Mouse (Mus musculus) myocyte (in vitro differentiated cells): ENCODE measurements around the gene Myct1. TPM values are rescaled to one million over a fixed set of nuclear protein-coding genes. Genes with fewer than 3 reads are reported as not detected.

ENCODE experiments used
- H3K27me3 ChIP-seq: one replicate; pipeline ENCODE4 v1.6.1; 2011; ENCODE audit not compliant: control insufficient read depth, insufficient read depth, insufficient read length
- H3K36me3 ChIP-seq: one replicate; pipeline ENCODE4 v1.6.1; 2011; ENCODE audit not compliant: control insufficient read depth, insufficient read depth
- H3K4me2 ChIP-seq: one replicate; pipeline ENCODE4 v1.6.1; 2011; ENCODE audit warnings: low read depth, control low read depth
- H3K4me3 ChIP-seq: one replicate; pipeline ENCODE4 v1.5.1; 2011; ENCODE audit warnings: mild to moderate bottlenecking, control low read depth, moderate library complexity
- H3K79me2 ChIP-seq: one replicate; pipeline ENCODE4 v1.6.1; 2011; ENCODE audit not compliant: control insufficient read depth, insufficient read depth
- H3ac ChIP-seq: one replicate; pipeline ENCODE4 v1.6.1; 2011; ENCODE audit not compliant: control insufficient read depth, insufficient read length
- CEBPB ChIP-seq: IDR thresholded peaks from 2 replicates; pipeline ENCODE4 v1.6.1; 2011; ENCODE audit warnings: mild to moderate bottlenecking, moderate library complexity; ENCODE audit not compliant: poor library complexity, insufficient read depth, severe bottlenecking
- E2F4 ChIP-seq: IDR thresholded peaks from one replicate; pipeline ENCODE4 v1.6.1; 2011; ENCODE audit warnings: mild to moderate bottlenecking, control low read depth, moderate library complexity; ENCODE audit not compliant: insufficient read depth
- MAX ChIP-seq: IDR thresholded peaks from one replicate; pipeline ENCODE4 v1.6.1; 2011; ENCODE audit warnings: low read depth, mild to moderate bottlenecking, control low read depth
- MYOD1 ChIP-seq, 3 experiments: IDR thresholded peaks; one replicate each; pipeline ENCODE4 v1.6.1; 2011; ENCODE audit warnings: control low read depth in 2 of 3, low read depth in 2 of 3, mild to moderate bottlenecking in 2 of 3, moderate library complexity in 1 of 3; ENCODE audit not compliant: insufficient read length in 2 of 3, control insufficient read depth in 1 of 3
- MYOG ChIP-seq, 3 experiments: IDR thresholded peaks; one replicate each; pipeline ENCODE4 v1.6.1; 2011; ENCODE audit warnings: control low read depth in 2 of 3, low read depth in 2 of 3, mild to moderate bottlenecking in 2 of 3; ENCODE audit not compliant: insufficient read length in 2 of 3, control insufficient read depth in 1 of 3, insufficient read depth in 1 of 3
- POLR2A ChIP-seq: IDR thresholded peaks from one replicate; pipeline ENCODE4 v1.6.1; 2011; ENCODE audit warnings: low read depth, mild to moderate bottlenecking, control low read depth, moderate library complexity; ENCODE audit not compliant: insufficient read length
- POLR2AphosphoS2 ChIP-seq: IDR thresholded peaks from one replicate; pipeline ENCODE4 v1.6.1; 2011; ENCODE audit warnings: low read depth, control low read depth; ENCODE audit not compliant: insufficient read length
- REST ChIP-seq: IDR thresholded peaks from one replicate; pipeline ENCODE4 v1.6.1; 2011; ENCODE audit warnings: mild to moderate bottlenecking, control low read depth, moderate library complexity; ENCODE audit not compliant: insufficient read depth, insufficient read length
- SRF ChIP-seq: IDR thresholded peaks from one replicate; pipeline ENCODE4 v1.6.1; 2011; ENCODE audit warnings: low read depth; ENCODE audit not compliant: control insufficient read depth, insufficient read length
- TCF12 ChIP-seq: IDR thresholded peaks from one replicate; pipeline ENCODE4 v1.6.1; 2011; ENCODE audit warnings: mild to moderate bottlenecking, control low read depth; ENCODE audit not compliant: poor library complexity, insufficient read depth, severe bottlenecking
- TCF3 ChIP-seq: IDR thresholded peaks from one replicate; pipeline ENCODE4 v1.6.1; 2011; ENCODE audit warnings: low read depth, control low read depth; ENCODE audit not compliant: insufficient read length
- USF1 ChIP-seq: IDR thresholded peaks from one replicate; pipeline ENCODE4 v1.6.1; 2011; ENCODE audit warnings: low read depth, mild to moderate bottlenecking, control low read depth, moderate library complexity
- polyA plus RNA-seq: library from polyadenylated mRNA; unstranded; fragments of >200 nt; fragmentation: generic; extraction: Trizol; gene quantifications from one replicate; pipeline ENCODE4 v1.2.1, GENCODE M21; 2012; ENCODE audit warnings: missing spikeins

Gene Myct1
- polyA plus RNA-seq, 1 experiment: not detected

GRCm38 (mm10) chr10:5573328-5573727 is 20.2 kb upstream of the Myct1 start:
- H3K79me2 ChIP-seq: no peaks in the 10 kb centered on the region
- no peak for TF ChIP-seq E2F4
- no peak for TF ChIP-seq POLR2A
- no peak for TF ChIP-seq MYOD1 (IDR thresholded peaks at IDR 0.05; ENCODE audit: control insufficient read depth in 1 of 3, insufficient read length in 2 of 3, low read depth in 2 of 3)
- TF ChIP-seq TCF12: no peak
- no peak for TF ChIP-seq CEBPB
- no peak for TF ChIP-seq REST
- TF ChIP-seq TCF3: no peak
- TF ChIP-seq SRF: no peak
- TF ChIP-seq MAX: no peak
- TF ChIP-seq MYOG (IDR thresholded peaks at IDR 0.05; ENCODE audit: control insufficient read depth in 1 of 3, insufficient read depth in 1 of 3, insufficient read length in 2 of 3, low read depth in 2 of 3): no peak
- no peak for TF ChIP-seq USF1
- no peak for TF ChIP-seq POLR2AphosphoS2

GRCm38 (mm10) chr10:5591061-5591460 is 2.5 kb upstream of the Myct1 start:
- H3ac ChIP-seq: no peak overlapping the region
- peaks cover 2% of the 10 kb centered on the region for H3K27me3 ChIP-seq
- H3K4me2 ChIP-seq: no peak overlapping the region
- no peaks in the 10 kb centered on the region for H3K79me2 ChIP-seq
- no peaks in the 10 kb centered on the region for H3K36me3 ChIP-seq
- TF ChIP-seq REST (no peak), MAX (no peak), E2F4 (no peak), POLR2A (no peak)
- no peak overlapping the region for H3K4me3 ChIP-seq

More at GRCm38 (mm10) chr10:5573328-5573727, 20.2 kb upstream of the Myct1 start:
- H3K4me3 ChIP-seq: no peak overlapping the region
- no peaks in the 10 kb centered on the region for H3K27me3 ChIP-seq
- no peaks in the 10 kb centered on the region for H3K36me3 ChIP-seq
- H3ac ChIP-seq: no peak overlapping the region
- H3K4me2 ChIP-seq: no peak overlapping the region

DNA sequence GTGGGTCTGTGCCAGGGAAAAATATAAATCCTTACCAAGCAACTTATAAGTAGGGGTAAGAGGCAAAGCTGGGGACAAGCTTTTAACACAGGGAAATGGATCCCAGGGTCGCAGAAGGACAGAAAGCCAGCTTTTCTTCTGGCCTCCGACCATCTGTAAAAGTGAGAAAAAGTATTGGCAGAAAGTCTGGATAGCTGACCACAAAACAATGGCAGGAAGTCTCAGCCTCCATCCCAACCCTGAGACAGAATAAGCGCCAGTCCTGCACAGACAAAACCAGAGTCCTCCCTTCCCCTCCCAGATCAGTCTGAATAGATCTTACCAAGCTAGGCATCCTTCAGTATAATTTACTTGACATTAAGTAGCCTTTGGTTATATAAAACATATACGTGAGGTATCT is 1.6 kb upstream of the Myct1 start:
- TF ChIP-seq SRF: no peak
- no peak for TF ChIP-seq TCF12
- TF ChIP-seq REST: no peak
- no peak for TF ChIP-seq POLR2AphosphoS2
- TF ChIP-seq MAX: no peak
- TF ChIP-seq MYOG (IDR thresholded peaks at IDR 0.05; ENCODE audit: control insufficient read depth in 1 of 3, insufficient read depth in 1 of 3, insufficient read length in 2 of 3, low read depth in 2 of 3): no peak
- no peak overlapping the region for H3K4me2 ChIP-seq
- no peak overlapping the region for H3ac ChIP-seq
- H3K36me3 ChIP-seq: no peaks in the 10 kb centered on the region
- H3K79me2 ChIP-seq: no peaks in the 10 kb centered on the region
- H3K4me3 ChIP-seq: no peak overlapping the region
- peaks cover 3% of the 10 kb centered on the region for H3K27me3 ChIP-seq

DNA sequence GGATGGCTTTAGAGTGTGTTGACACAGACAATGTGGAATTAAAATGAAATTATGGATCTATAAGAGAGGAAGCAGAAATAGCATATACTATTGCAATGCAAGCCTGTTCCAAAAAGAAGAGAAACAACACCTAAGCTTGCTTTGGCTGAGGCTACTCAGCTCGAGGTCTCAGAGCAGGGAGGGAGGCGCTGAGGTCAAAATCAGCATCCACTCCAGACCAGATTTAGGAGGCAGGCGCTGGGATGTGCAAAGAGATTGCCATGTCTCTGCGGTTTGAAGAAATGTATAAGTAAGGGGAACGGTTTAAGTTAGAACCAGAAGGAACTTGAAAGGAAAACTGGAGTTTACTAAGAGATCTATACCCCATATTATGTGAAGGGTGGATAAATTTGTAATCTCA is 882 bp downstream of the Myct1 start:
- no peak overlapping the region for H3K4me3 ChIP-seq
- H3ac ChIP-seq: no peak overlapping the region
- no peak overlapping the region for H3K4me2 ChIP-seq
- H3K36me3 ChIP-seq: no peaks in the 10 kb centered on the region
- no peaks in the 10 kb centered on the region for H3K79me2 ChIP-seq
- peaks cover 3% of the 10 kb centered on the region for H3K27me3 ChIP-seq
- TF ChIP-seq USF1 (no peak), POLR2A (no peak), MAX (no peak), MYOD1 (IDR thresholded peaks at IDR 0.05; ENCODE audit: control insufficient read depth in 1 of 3, insufficient read length in 2 of 3, low read depth in 2 of 3) (no peak), SRF (no peak), TCF12 (no peak), E2F4 (no peak), CEBPB (no peak), TCF3 (no peak), REST (no peak), MYOG (IDR thresholded peaks at IDR 0.05; ENCODE audit: control insufficient read depth in 1 of 3, insufficient read depth in 1 of 3, insufficient read length in 2 of 3, low read depth in 2 of 3) (no peak), POLR2AphosphoS2 (no peak)

DNA sequence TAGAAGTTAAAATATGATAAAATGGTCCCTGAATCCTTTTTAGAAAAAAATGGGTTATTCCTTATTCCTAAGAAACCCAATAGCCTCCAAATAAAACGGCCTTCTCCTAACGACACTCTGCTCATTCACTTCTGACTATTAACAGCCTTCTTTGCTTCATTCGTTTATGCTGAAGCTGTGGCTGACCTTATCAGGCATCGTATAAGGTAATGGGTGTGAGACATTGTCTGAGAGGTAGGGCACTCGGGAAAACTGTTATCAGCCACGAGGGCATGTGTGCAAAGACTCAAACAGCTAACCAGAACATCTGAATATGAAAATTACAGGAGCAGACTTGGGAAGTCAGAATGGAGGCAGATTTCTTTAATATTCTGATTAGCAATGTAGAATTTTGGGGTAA is 3.0 kb downstream of the Myct1 start:
- H3ac ChIP-seq: no peak overlapping the region
- no peaks in the 10 kb centered on the region for H3K79me2 ChIP-seq
- no peak overlapping the region for H3K4me3 ChIP-seq
- H3K36me3 ChIP-seq: no peaks in the 10 kb centered on the region
- TF ChIP-seq POLR2A (no peak), POLR2AphosphoS2 (no peak), E2F4 (no peak), SRF (no peak), CEBPB (no peak), REST (no peak), MYOD1 (IDR thresholded peaks at IDR 0.05; ENCODE audit: control insufficient read depth in 1 of 3, insufficient read length in 2 of 3, low read depth in 2 of 3) (no peak), TCF12 (no peak), MYOG (IDR thresholded peaks at IDR 0.05; ENCODE audit: control insufficient read depth in 1 of 3, insufficient read depth in 1 of 3, insufficient read length in 2 of 3, low read depth in 2 of 3) (no peak), TCF3 (no peak), USF1 (no peak), MAX (no peak)
- no peak overlapping the region for H3K4me2 ChIP-seq
- H3K27me3 ChIP-seq: peaks cover 3% of the 10 kb centered on the region
